Mouse (Mus musculus): ENCODE measurements around the gene Agap2. TPM values are rescaled to one million over a fixed set of nuclear protein-coding genes. Genes with fewer than 3 reads are reported as not detected.
A peak's percentile ranks its signal among the peaks of the same experiment; 100 is the strongest.

Gene Agap2
- total and polyA plus RNA-seq, 2 experiments from 2014 or later, result 6.3 to 343 TPM

DNA sequence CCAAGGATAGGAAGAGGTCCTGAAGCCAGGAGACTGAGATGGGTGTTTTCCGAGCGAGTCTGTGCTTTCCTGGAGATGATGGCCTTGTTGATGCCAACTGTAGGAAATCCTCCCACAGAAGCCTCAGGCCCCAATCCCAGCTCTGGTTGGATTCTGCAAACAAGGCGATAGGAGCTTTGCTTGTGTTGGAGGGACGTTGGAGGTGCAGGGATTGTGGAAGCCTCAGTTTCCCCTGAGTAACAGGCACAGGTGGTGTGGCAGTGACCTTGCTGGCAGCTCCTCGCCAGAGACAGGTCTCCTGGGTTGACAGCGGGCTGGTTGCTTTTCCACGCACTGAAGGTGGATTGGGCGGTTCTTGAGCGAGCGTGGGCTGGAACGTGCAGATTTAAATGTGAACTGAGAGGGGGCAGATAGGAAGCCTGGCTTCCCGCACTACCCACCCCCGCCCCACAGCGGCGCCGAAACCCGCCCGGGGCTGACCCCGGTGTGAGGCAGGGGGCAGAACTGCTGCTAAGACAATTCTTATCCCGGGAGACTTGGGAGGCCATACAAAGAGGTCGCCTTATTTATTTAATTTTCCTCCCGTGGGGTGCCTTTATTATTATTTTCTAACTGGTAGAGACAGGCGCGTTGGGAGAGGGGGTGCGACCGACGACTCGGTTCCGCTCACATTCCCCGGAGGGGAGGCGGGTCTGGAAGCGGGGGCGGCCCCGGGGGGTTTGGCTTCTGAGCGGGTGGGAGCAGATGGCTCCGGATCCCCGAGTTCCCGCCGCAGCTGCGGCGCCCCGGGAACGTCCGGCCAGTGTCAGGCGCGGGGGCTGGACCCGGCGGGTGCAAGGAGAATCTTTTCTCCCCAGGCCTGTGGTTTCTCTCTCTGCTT is 6.1 kb downstream of the Agap2 start:
- H3K4me3 ChIP-seq (ENCODE audit: low read depth, low read length), result peak overlapping the region; percentile 83
- ATAC-seq (ENCODE audit: low FRiP score), result no peak
- WGBS, result 5% methylated on average over 42 of the region's 48 CpGs
- H3K27me3 ChIP-seq (ENCODE audit: insufficient read depth, low read length), result no peaks in the 10 kb centered on the region
- TF ChIP-seq CTCF (IDR thresholded peaks at IDR 0.05), result peak; percentile 28
- peak overlapping the region; percentile 13 for H3K27ac ChIP-seq (ENCODE audit: low read depth, low read length)
- peaks cover 24% of the 10 kb centered on the region for H3K36me3 ChIP-seq (ENCODE audit: insufficient read depth, low read length)
- no peaks in the 10 kb centered on the region for H3K9me3 ChIP-seq (ENCODE audit: low read length)
- peak overlapping the region; percentile 95 for H3K9ac ChIP-seq (replicated peaks; ENCODE audit: low read length, poor library complexity, severe bottlenecking)
- peak overlapping the region; percentile 93 for H3K4me2 ChIP-seq (ENCODE audit: low read depth, low read length, poor library complexity, severe bottlenecking)
- no peak for DNase-seq (ENCODE audit: low spot score)
- peaks cover 20% of the 10 kb centered on the region; the same call in 1 of the 2 replicates for H3K4me1 ChIP-seq (ENCODE audit: insufficient read depth, low read length)

DNA sequence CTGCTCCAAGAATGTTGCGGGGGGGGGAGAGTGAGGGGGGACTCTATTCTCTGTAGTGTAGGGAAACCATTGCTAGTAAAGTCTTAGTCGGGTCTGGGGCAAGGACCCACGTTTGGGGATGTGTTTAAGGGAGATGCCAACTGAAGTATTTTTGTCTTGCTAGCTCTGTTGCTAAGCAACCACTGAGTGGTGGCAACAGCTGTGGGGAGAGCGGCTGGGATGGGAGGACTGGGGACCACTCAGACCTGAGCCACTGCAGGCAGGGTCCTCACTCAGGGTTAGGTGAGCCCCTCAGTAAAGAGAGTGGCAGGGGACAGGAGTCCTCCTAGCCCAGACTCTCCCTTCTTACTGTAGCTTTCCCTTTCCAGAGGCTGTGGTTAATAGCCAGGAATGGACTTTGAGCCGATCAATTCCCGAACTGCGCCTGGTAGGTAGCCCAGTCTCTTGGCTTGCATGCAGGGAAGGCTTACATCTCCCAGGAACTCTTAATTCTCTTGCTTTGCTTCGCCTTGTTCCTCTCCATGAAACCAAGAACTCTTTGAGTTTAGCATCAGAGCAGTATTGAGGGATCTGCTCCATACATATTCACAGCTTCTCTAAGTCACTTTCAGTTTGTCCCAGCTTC is 7.0 kb downstream of the Agap2 start:
- H3K27ac ChIP-seq (ENCODE audit: low read depth, low read length), result 0 out of 2 replicates have a peak overlapping the region, but pooled peaks have one; percentile 26
- 27% methylated on average over 8 of the region's 8 CpGs for WGBS
- no peaks in the 10 kb centered on the region for H3K9me3 ChIP-seq (ENCODE audit: low read length)
- peak overlapping the region; percentile 83 for H3K4me3 ChIP-seq (ENCODE audit: low read depth, low read length)
- ATAC-seq (ENCODE audit: low FRiP score) (no peak), DNase-seq (ENCODE audit: low spot score) (peak; percentile 72)
- TF ChIP-seq CTCF (IDR thresholded peaks at IDR 0.05), result no peak
- H3K4me2 ChIP-seq (ENCODE audit: low read depth, low read length, poor library complexity, severe bottlenecking), result peak overlapping the region; percentile 93
- no peaks in the 10 kb centered on the region for H3K27me3 ChIP-seq (ENCODE audit: insufficient read depth, low read length)
- H3K9ac ChIP-seq (replicated peaks; ENCODE audit: low read length, poor library complexity, severe bottlenecking), result peak overlapping the region; percentile 95
- H3K36me3 ChIP-seq (ENCODE audit: insufficient read depth, low read length), result peaks cover 28% of the 10 kb centered on the region
- peaks cover 18% of the 10 kb centered on the region; the same call in 1 of the 2 replicates for H3K4me1 ChIP-seq (ENCODE audit: insufficient read depth, low read length)

DNA sequence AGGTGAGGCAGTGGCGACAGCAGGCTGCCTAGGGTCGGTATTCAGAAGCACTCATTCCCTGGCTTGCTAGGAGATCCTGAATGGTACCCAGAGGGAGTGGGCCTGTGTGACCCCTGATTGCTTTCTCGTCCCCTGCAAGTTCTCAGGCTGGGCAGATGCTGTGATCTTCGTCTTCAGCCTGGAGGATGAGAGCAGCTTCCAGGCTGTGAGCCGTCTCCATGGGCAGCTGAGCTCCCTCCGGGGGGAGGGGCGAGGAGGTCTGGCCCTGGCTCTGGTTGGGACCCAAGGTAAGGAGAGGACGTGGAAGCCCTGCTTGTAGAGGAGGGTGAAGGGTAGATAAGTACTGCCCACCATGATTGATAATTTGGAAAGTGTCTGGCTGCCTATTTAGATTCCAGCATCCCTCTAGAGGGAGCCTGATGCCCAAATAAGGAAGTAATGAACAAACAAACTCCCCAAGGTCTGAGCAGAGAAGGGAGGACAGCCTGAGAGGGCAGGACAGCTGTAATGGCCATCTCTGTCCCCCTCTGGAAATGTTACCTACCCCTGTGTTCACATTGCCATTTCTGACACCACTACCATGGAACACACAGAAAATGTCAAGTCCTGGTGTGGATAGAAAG is 8.3 kb downstream of the Agap2 start:
- no peak overlapping the region for H3K27ac ChIP-seq (ENCODE audit: low read depth, low read length)
- 0 out of 2 replicates have a peak, but pooled peaks have one; percentile 2 for TF ChIP-seq CTCF (IDR thresholded peaks at IDR 0.05)
- WGBS, result 30% methylated on average over 8 of the region's 8 CpGs
- DNase-seq (ENCODE audit: low spot score) (no peak), ATAC-seq (ENCODE audit: low FRiP score) (no peak)
- H3K4me2 ChIP-seq (ENCODE audit: low read depth, low read length, poor library complexity, severe bottlenecking), result no peak overlapping the region
- no peaks in the 10 kb centered on the region for H3K9me3 ChIP-seq (ENCODE audit: low read length)
- peaks cover 18% of the 10 kb centered on the region; the same call in 1 of the 2 replicates for H3K4me1 ChIP-seq (ENCODE audit: insufficient read depth, low read length)
- 0 out of 2 replicates have a peak, but pooled peaks cover 4% of the 10 kb centered on the region for H3K27me3 ChIP-seq (ENCODE audit: insufficient read depth, low read length)
- no peak overlapping the region for H3K4me3 ChIP-seq (ENCODE audit: low read depth, low read length)
- H3K36me3 ChIP-seq (ENCODE audit: insufficient read depth, low read length), result peaks cover 41% of the 10 kb centered on the region
- no peak overlapping the region for H3K9ac ChIP-seq (replicated peaks; ENCODE audit: low read length, poor library complexity, severe bottlenecking)

DNA sequence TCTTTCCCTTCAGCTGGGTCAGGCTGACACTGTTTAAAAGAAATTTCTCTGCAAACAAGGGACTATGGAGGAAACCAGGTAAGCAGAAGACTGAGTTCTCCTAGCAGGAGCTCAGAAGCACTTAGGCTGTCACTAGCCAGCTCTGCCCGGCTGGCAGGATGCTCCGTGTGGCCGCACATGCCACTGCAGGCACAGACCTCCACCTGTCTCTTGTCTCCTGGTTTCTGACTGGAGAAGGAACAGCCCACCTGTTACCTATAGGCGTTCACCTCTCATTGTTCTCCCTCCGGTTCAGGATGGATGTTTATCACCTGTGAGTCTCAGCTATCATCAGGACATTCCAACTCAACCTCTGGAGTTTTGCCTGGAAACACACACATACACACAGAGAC is 8.8 kb downstream of the Agap2 start:
- TF ChIP-seq CTCF (IDR thresholded peaks at IDR 0.05), result peak; percentile 26
- ATAC-seq (ENCODE audit: low FRiP score), result no peak
- Histone ChIP-seq H3K4me2 (ENCODE audit: low read depth, low read length, poor library complexity, severe bottlenecking) (no peak overlapping the region), H3K9ac (replicated peaks; ENCODE audit: low read length, poor library complexity, severe bottlenecking) (no peak overlapping the region), H3K27ac (ENCODE audit: low read depth, low read length) (no peak overlapping the region), H3K4me1 (ENCODE audit: insufficient read depth, low read length) (peaks cover 18% of the 10 kb centered on the region; the same call in 1 of the 2 replicates), H3K9me3 (ENCODE audit: low read length) (no peaks in the 10 kb centered on the region), H3K36me3 (ENCODE audit: insufficient read depth, low read length) (peaks cover 44% of the 10 kb centered on the region), H3K4me3 (ENCODE audit: low read depth, low read length) (no peak overlapping the region), H3K27me3 (ENCODE audit: insufficient read depth, low read length) (0 out of 2 replicates have a peak, but pooled peaks cover 4% of the 10 kb centered on the region)
- no peak for DNase-seq (ENCODE audit: low spot score)
- 55% methylated on average over 5 of the region's 5 CpGs for WGBS

DNA sequence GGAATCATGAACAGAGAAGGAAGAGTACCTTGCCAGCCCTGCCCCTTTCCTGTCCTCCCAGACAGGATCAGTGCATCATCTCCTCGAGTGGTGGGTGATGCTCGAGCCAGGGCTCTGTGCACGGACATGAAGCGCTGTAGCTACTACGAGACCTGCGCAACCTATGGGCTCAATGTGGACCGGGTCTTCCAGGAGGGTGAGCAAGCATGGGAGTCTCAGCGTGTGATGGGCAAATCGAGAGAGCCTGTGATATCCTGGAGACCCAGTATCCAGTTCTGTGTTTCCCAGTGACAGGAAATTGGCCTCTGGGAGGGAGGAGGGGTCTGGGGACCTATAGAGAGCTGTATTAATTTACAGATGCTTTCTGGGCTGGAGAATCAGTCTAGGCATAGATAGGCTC is 10.0 kb downstream of the Agap2 start:
- Histone ChIP-seq H3K27me3 (ENCODE audit: insufficient read depth, low read length) (0 out of 2 replicates have a peak, but pooled peaks cover 4% of the 10 kb centered on the region), H3K4me1 (ENCODE audit: insufficient read depth, low read length) (peaks cover 18% of the 10 kb centered on the region; the same call in 1 of the 2 replicates), H3K4me2 (ENCODE audit: low read depth, low read length, poor library complexity, severe bottlenecking) (no peak overlapping the region), H3K4me3 (ENCODE audit: low read depth, low read length) (no peak overlapping the region), H3K36me3 (ENCODE audit: insufficient read depth, low read length) (peaks cover 51% of the 10 kb centered on the region), H3K9ac (replicated peaks; ENCODE audit: low read length, poor library complexity, severe bottlenecking) (no peak overlapping the region), H3K9me3 (ENCODE audit: low read length) (no peaks in the 10 kb centered on the region), H3K27ac (ENCODE audit: low read depth, low read length) (no peak overlapping the region)
- ATAC-seq (ENCODE audit: low FRiP score), result no peak
- no peak for DNase-seq (ENCODE audit: low spot score)
- TF ChIP-seq CTCF (IDR thresholded peaks at IDR 0.05), result no peak
- WGBS, result 81% methylated on average over 9 of the region's 9 CpGs
